Mouse (Mus musculus): Measurements from ENCODE around the gene Gna13. TPM values are rescaled to one million over a fixed set of nuclear protein-coding genes. Genes with fewer than 3 reads are reported as not detected.

The Gna13 gene
- 154 to 171 TPM (median 168 TPM) in 4 replicates for total RNA-seq (2023)

DNA sequence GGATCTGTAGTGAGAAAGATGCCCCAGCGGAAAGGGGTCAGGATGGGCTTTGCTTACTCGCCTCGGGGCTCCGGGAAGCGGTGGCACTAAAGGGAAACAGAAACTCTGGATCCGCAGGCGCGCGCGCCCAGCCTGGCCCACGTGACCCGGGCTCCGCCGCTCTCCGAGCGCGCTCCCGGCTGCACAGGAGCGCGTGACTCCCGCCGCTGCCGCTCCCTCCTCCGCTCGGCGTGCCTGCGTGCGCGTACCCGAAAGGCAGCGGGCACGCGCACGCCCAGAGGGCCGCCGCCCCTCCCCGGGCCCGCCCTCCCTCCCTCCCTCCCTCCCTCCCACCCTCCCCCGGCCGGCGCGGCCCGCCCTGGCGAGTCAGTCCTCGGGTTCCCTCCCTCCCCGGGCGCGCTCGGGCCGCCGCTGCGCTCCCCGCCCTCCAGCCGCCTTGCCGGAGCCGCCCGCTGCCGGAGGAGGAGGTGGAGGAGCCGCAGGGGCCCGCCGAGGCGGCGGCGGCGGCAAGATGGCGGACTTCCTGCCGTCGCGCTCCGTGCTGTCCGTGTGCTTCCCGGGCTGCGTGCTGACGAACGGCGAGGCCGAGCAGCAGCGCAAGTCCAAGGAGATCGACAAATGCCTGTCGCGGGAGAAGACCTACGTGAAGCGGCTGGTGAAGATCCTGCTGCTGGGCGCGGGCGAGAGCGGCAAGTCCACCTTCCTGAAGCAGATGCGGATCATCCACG lies at the start of gene Gna13:
Gene Gna13, plus strand, starts transcription at position 369 of the 728 bp plus-strand sequence.

DNA sequence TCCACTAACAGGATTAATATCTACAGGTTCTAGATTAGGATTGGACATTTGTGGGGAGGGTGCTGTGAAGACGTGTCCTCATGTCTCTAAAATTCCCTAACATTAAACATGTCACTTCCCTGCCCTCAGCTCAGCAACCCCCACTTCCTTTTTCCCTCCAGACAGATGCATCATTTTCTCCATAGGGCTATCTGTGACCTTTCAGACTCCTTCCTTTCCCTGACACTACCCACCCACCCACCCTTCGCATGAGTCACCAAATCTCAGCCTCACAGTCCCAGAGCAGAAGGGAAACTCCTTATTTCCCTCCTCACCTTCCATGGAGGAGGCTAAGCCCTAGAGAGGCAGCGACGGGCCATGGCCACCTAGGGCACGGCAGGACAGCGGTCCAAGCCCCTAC lies 51.0 kb downstream of the Gna13 start, which contains the start of gene 9930022D16Rik:
Gene 9930022D16Rik, plus strand, starts transcription at position 301 of the 400 bp plus-strand sequence.

DNA sequence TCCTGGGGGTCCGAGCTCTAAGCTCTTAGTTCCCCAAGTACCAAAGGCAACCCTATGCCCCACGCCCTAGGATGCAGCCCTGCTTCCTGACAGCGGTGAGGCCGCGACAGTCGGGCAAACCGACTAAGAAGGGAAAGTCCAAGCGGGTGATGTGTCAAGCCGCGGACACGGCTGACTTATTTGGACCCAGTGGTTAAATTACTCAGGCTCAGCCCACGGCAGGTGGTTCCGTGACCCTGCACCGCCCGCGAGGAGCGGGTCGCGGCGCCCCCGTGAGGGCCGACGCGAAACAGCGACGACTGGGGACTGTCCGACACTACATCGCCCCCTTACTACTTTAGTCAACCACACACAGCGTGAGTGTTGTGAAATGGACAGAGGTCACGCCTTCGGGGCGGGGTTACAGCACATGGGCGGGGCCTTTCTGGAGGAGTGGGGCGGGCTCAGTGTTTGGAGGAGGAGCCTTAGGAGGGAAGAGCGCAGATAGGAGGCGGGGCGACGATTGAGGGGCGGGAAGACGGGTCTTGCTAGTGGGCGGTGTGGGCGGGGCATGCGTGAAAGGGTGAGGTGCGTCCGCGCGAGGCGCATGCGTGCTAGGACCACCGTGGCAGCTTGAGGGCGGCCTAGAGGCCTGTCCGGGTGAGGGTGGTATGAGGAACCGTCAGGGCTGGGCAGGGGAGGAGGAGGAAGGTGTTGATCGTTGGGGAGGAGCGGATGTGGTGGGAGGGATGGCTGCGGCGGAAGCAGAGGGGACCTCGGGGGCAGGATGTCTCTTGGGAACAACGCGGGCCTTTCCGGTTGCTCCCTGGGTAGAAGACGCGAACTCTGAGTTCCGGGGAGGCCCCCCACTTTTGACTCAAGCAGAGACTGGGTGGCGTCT lies 63.0 kb downstream of the Gna13 start, which contains the start of gene Amz2:
Gene Amz2, plus strand, starts transcription at position 555 of the 880 bp plus-strand sequence.

Other genes starting within 250 kb of the Gna13 start
- not detected in 4 replicates for gene E030025P04Rik, start 218.5 kb upstream of the Gna13 start, total RNA-seq (2023)
- gene Rgs9, start 64.7 kb upstream of the Gna13 start, total RNA-seq (2023): 0.20 to 0.94 TPM (median 0.54 TPM) in 4 replicates
- gene 9930022D16Rik, start 51.1 kb downstream of the Gna13 start, total RNA-seq (2023): 0.91 to 1.3 TPM (median 1.1 TPM) in 4 replicates
- 28.5 to 30.9 TPM (median 29.0 TPM) in 4 replicates for gene Amz2, start 63.1 kb downstream of the Gna13 start, total RNA-seq (2023)
- 2.8 to 6.2 TPM (median 4.5 TPM) in 4 replicates for gene Arsg, start 110.5 kb downstream of the Gna13 start, total RNA-seq (2023)
- 106 to 118 TPM (median 113 TPM) in 4 replicates for gene Slc16a6, start 110.8 kb downstream of the Gna13 start, total RNA-seq (2023)
- gene Wipi1, start 249.1 kb downstream of the Gna13 start, total RNA-seq (2023): 1.4 to 2.5 TPM (median 2.1 TPM) in 4 replicates

Measured in B cell, adult 62 days (primary cell).